Mouse (Mus musculus) liver, embryonic 14.5 days (tissue): Measurements from ENCODE around the gene 4931414P19Rik. TPM values are rescaled to one million over a fixed set of nuclear protein-coding genes. Genes with fewer than 3 reads are reported as not detected.

Experiments
- ATAC-seq: fragments of 200-750 bp; cut with Nextera tagmentation; 2 replicates; pipeline ENCODE4 v1.8.0; 2017; ENCODE audit warnings: moderate number of reproducible peaks, mild to moderate bottlenecking, moderate library complexity; ENCODE audit not compliant: insufficient read depth
- DNase-seq, 3 experiments: peaks; one replicate each; pipeline ENCODE4 v3.0.0-alpha.2; 2012 to 2013; ENCODE audit warnings: low read depth in 3 of 3, low spot score in 3 of 3
- H3K27ac ChIP-seq: fragments of 300-500 bp; sonication (generic); 2 replicates; pipeline ENCODE4 v1.5.1; 2014; ENCODE audit warnings: moderate library complexity, mild to moderate bottlenecking, control low read depth, inconsistent platforms
- H3K27me3 ChIP-seq: fragments of 300-500 bp; sonication (generic); 2 replicates; pipeline ENCODE4 v1.6.1; 2014; ENCODE audit warnings: mild to moderate bottlenecking, low read length, moderate library complexity; ENCODE audit not compliant: control insufficient read depth, insufficient read depth
- H3K36me3 ChIP-seq: fragments of 300-500 bp; sonication (generic); replicated peaks from 2 replicates; pipeline ENCODE4 v1.6.1; 2014; ENCODE audit warnings: low read depth; ENCODE audit not compliant: control insufficient read depth, insufficient read depth
- H3K4me1 ChIP-seq, 2 experiments: fragments of 200-500 bp in 1 of 2; fragments of 300-500 bp in 1 of 2; sonication (generic) in 1 of 2; replicated peaks; 2 replicates each; pipeline ENCODE4 v1.6.1; 2012 to 2014; ENCODE audit warnings: antibody characterized with exemption in 1 of 2, inconsistent platforms in 1 of 2, low read length in 1 of 2; ENCODE audit not compliant: control insufficient read depth in 2 of 2, insufficient read depth in 2 of 2
- H3K4me2 ChIP-seq: fragments of 300-500 bp; sonication (generic); 2 replicates; pipeline ENCODE4 v1.6.1; 2014; ENCODE audit warnings: low read depth, mild to moderate bottlenecking, control low read depth, moderate library complexity
- H3K4me3 ChIP-seq, 2 experiments: fragments of 200-500 bp in 1 of 2; fragments of 300-500 bp in 1 of 2; sonication (generic) in 1 of 2; 2 replicates each; pipeline ENCODE4 v1.5.1; 2012 to 2014; ENCODE audit warnings: low read depth in 2 of 2, low read length in 2 of 2, mild to moderate bottlenecking in 2 of 2, control low read depth in 1 of 2, inconsistent platforms in 1 of 2, moderate library complexity in 1 of 2; ENCODE audit not compliant: insufficient read depth in 1 of 2
- H3K9ac ChIP-seq: fragments of 300-500 bp; sonication (generic); replicated peaks from 2 replicates; pipeline ENCODE4 v1.6.1; 2014; ENCODE audit warnings: mild to moderate bottlenecking, control low read depth, moderate library complexity
- H3K9me3 ChIP-seq: fragments of 300-500 bp; sonication (generic); 2 replicates; pipeline ENCODE4 v1.6.1; 2016; ENCODE audit warnings: low read length, mixed read lengths; ENCODE audit not compliant: control insufficient read depth
- CTCF ChIP-seq: IDR thresholded peaks from 2 replicates; pipeline ENCODE4 v1.5.1; 2016; ENCODE audit warnings: antibody characterized with exemption, low read depth, control low read depth
- EP300 ChIP-seq: IDR thresholded peaks from 2 replicates; pipeline ENCODE4 v1.6.1; 2016; ENCODE audit warnings: antibody characterized with exemption, low read depth
- WGBS: fragments of 180-500 bp; shearing (Covaris S2); extraction: QIAGEN DNeasy Blood & Tissue Kit; methylation state at CpG from one replicate; pipeline ENCODE4 v1.1.7; 2014; ENCODE audit not compliant: insufficient replicate concordance; 5-methylcytosine and 5-hydroxymethylcytosine counted together
- polyA plus RNA-seq, 2 experiments: library from polyadenylated mRNA; depleted of rRNA in 1 of 2; stranded (reverse) in 1 of 2; unstranded in 1 of 2; fragments of >200 nt; fragmentation: Nextera tagmentation in 1 of 2; extraction: Ambion mirVana in 1 of 2; gene quantifications; 2 replicates each; pipeline versions ENCODE4 v1.2.1 to v1.2.3; 2012 to 2014

The 4931414P19Rik gene
- polyA plus RNA-seq, 2 experiments: 1.1 to 4.3 TPM

DNA sequence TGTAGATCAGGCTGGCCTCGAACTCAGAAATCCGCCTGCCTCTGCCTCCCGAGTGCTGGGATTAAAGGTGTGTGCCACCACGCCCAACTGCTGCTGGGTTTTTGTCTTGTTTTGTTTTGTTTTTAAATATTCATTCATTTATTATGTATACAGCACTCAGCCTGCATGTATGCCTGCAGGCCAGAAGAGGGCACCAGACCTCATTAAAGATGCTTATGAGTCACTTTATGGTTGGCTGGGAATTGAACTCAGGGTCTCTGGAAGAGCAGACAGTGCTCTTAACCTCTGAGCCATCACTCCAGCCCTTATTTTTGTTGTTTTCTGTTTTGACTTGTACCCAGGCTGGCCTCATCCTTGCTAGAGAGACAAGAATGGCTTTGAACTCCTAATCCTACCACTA, 4.2 kb upstream of the 4931414P19Rik start:
- H3K9ac ChIP-seq: no peak overlapping the region
- H3K4me3 ChIP-seq: no peak overlapping the region
- DNase-seq (no peak), ATAC-seq (no peak)
- H3K27ac ChIP-seq: no peak overlapping the region
- WGBS: 39% methylated on average over 4 of the region's 4 CpGs
- TF ChIP-seq CTCF (peak; percentile 79), EP300 (no peak)
- peaks cover 10% of the 10 kb centered on the region for H3K36me3 ChIP-seq
- peaks cover 5 to 8% of the 10 kb centered on the region in 2 experiments for H3K4me1 ChIP-seq
- no peaks in the 10 kb centered on the region for H3K27me3 ChIP-seq
- H3K9me3 ChIP-seq: no peaks in the 10 kb centered on the region
- no peak overlapping the region for H3K4me2 ChIP-seq

DNA sequence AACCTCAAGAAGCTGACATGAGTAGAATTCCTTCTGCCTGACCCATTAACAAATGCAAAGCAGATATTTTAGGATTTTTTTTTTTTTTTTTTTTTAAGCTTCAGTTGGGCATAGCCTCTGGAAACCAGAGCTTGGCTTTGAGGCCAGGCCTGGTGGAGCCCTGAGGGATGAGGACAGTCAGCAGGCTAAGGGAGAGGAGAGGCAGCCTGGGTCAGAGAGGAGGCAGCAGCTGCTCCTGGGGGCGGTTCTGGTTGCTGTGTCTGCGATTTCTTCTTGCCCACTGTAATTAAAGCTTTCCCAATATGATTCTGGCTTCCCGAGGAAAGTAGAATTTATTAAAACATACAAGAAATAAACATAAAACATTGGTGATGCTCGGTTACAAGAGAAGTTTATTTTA, 3.5 kb upstream of the 4931414P19Rik start:
- Histone ChIP-seq H3K36me3 (peaks cover 8% of the 10 kb centered on the region; the same call in 1 of the 2 replicates), H3K4me1 (peaks cover 10 to 13% of the 10 kb centered on the region in 2 experiments), H3K9ac (no peak overlapping the region), H3K4me3 (no peak overlapping the region), H3K9me3 (no peaks in the 10 kb centered on the region), H3K4me2 (no peak overlapping the region), H3K27ac (no peak overlapping the region), H3K27me3 (no peaks in the 10 kb centered on the region)
- TF ChIP-seq EP300: no peak
- no peak for TF ChIP-seq CTCF
- DNase-seq (no peak), ATAC-seq (no peak)
- WGBS: 75% methylated on average over 4 of the region's 4 CpGs

DNA sequence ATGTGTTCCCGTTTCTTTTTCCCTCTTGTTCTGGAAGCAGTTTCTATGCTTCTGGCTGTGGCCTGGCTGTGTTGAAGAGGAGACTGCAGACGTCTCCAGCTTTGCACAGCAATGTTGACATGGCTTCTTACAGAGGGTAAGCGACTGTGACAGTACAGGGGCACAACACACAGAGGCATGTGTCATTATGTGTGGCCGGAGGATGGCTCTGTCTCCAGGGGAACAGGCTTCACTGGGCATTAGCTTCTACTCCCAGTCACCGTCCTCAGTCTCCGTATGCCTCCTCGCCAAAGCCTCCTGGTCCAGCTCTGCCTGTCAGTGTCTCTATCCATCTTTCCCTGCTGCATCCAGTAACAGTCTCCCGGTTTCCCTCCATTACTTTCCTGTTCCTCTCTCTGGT, 1.4 kb upstream of the 4931414P19Rik start:
- no peak overlapping the region for H3K4me3 ChIP-seq
- DNase-seq (no peak), ATAC-seq (no peak)
- no peaks in the 10 kb centered on the region for H3K36me3 ChIP-seq
- H3K27ac ChIP-seq: no peak overlapping the region
- no peak overlapping the region for H3K9ac ChIP-seq
- TF ChIP-seq CTCF: no peak
- TF ChIP-seq EP300: no peak
- peaks cover 24 to 25% of the 10 kb centered on the region in 2 experiments for H3K4me1 ChIP-seq
- no peaks in the 10 kb centered on the region for H3K27me3 ChIP-seq
- 67% methylated on average over 8 of the region's 8 CpGs for WGBS
- no peaks in the 10 kb centered on the region for H3K9me3 ChIP-seq
- H3K4me2 ChIP-seq: no peak overlapping the region

GRCm38 (mm10) chr14:54603686-54604085, 2.1 kb downstream of the 4931414P19Rik start:
- H3K4me2 ChIP-seq: peak overlapping the region; percentile 67
- DNase-seq (no peak), ATAC-seq (no peak)
- H3K27ac ChIP-seq: peak overlapping the region; percentile 63
- no peak overlapping the region for H3K9ac ChIP-seq
- H3K27me3 ChIP-seq: no peaks in the 10 kb centered on the region
- WGBS: 80% methylated on average over 8 of the region's 8 CpGs
- no peaks in the 10 kb centered on the region for H3K9me3 ChIP-seq
- peak overlapping the region; percentile 63 to 81 for H3K4me3 ChIP-seq
- no peaks in the 10 kb centered on the region for H3K36me3 ChIP-seq
- TF ChIP-seq CTCF (no peak), EP300 (no peak)
- H3K4me1 ChIP-seq: peaks cover 27 to 31% of the 10 kb centered on the region in 2 experiments

DNA sequence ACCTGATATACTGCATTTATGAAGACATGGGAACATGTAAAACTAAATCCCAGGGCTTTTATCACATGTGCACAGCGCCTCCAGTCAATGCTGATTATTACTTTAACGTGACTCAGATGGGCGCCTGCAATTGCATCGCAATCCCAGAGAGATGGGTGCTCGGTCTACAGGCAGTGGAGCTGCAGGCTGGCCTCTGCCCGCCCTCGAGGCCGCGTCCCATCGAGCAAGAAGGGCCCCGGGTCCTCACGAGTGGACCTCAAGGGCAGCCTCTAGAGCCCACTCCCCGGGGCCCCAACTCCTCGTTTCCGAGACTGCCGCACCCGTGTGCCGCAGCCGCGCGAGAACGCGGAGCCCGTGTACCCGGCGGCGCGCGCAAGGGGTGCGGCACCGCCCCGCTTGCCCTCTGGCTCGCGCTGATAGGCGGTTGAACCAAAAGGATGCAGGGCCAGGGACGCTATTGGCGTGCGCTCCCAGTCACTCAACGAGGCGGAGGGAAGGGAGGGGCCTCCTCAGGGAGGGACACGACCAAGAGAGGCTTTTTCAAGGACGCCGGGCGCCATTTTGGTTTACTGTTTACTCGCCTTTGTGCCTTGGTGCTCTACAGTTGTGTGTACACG, 2.6 kb downstream of the 4931414P19Rik start:
- peak; percentile 99 for ATAC-seq
- Histone ChIP-seq H3K9ac (peak overlapping the region; percentile 79), H3K4me3 (peak overlapping the region; percentile 81 to 92), H3K36me3 (no peaks in the 10 kb centered on the region), H3K27ac (peak overlapping the region; percentile 88), H3K9me3 (no peaks in the 10 kb centered on the region), H3K4me1 (peaks cover 27 to 31% of the 10 kb centered on the region in 2 experiments), H3K27me3 (no peaks in the 10 kb centered on the region), H3K4me2 (peak overlapping the region; percentile 67)
- DNase-seq: peak; percentile 95 to 98 (median 95)
- WGBS: under 1% methylated on average over 46 of the region's 46 CpGs
- no peak for TF ChIP-seq EP300
- TF ChIP-seq CTCF: no peak
